Mouse (Mus musculus) midbrain, embryonic 16.5 days (tissue): ENCODE data around the gene Hoxa5. TPM values are rescaled to one million over a fixed set of nuclear protein-coding genes. Genes with fewer than 3 reads are reported as not detected.

Experiments used
- ATAC-seq: fragments of 200-750 bp; cut with Nextera tagmentation; 2 replicates; pipeline ENCODE4 v1.8.0; 2017; ENCODE audit warnings: moderate TSS enrichment
- H3K27ac ChIP-seq: fragments of 300-500 bp; sonication (generic); 2 replicates; pipeline ENCODE4 v1.5.1; 2014; ENCODE audit warnings: mild to moderate bottlenecking, low read length, mixed read lengths
- H3K27me3 ChIP-seq: fragments of 300-500 bp; sonication (generic); 2 replicates; pipeline ENCODE4 v1.6.1; 2014; ENCODE audit warnings: low read depth, low read length, mixed read lengths; ENCODE audit not compliant: control insufficient read depth, insufficient read depth
- H3K36me3 ChIP-seq: fragments of 300-500 bp; sonication (generic); 2 replicates; pipeline ENCODE4 v1.6.1; 2014; ENCODE audit warnings: mild to moderate bottlenecking, low read length, moderate library complexity, mixed read lengths; ENCODE audit not compliant: control insufficient read depth, insufficient read depth
- H3K4me1 ChIP-seq: fragments of 300-500 bp; sonication (generic); 2 replicates; pipeline ENCODE4 v1.6.1; 2014; ENCODE audit warnings: mild to moderate bottlenecking, low read length, mixed read lengths; ENCODE audit not compliant: control insufficient read depth, insufficient read depth
- H3K4me2 ChIP-seq: fragments of 300-500 bp; sonication (generic); 2 replicates; pipeline ENCODE4 v1.6.1; 2014; ENCODE audit warnings: mild to moderate bottlenecking, low read length, mixed read lengths
- H3K4me3 ChIP-seq: fragments of 300-500 bp; sonication (generic); 2 replicates; pipeline ENCODE4 v1.5.1; 2014; ENCODE audit warnings: low read depth, mild to moderate bottlenecking, low read length, moderate library complexity, mixed read lengths
- H3K9ac ChIP-seq: fragments of 300-500 bp; sonication (generic); 2 replicates; pipeline ENCODE4 v1.6.1; 2014; ENCODE audit warnings: low read depth, low read length, mixed read lengths
- H3K9me3 ChIP-seq: fragments of 300-500 bp; sonication (generic); replicated peaks from 2 replicates; pipeline ENCODE4 v1.6.1; 2014; ENCODE audit warnings: mild to moderate bottlenecking, low read length, mixed read lengths; ENCODE audit not compliant: control insufficient read depth, poor library complexity, severe bottlenecking
- WGBS: fragments of 180-500 bp; shearing (Covaris S2); extraction: QIAGEN DNeasy Blood & Tissue Kit; methylation state at CpG from one replicate; pipeline ENCODE4 v1.1.7; 2014; 5-methylcytosine and 5-hydroxymethylcytosine counted together
- polyA plus RNA-seq: library from polyadenylated mRNA; unstranded; fragments of >200 nt; fragmentation: Nextera tagmentation; extraction: Ambion mirVana; gene quantifications from 2 replicates; pipeline ENCODE4 v1.2.1, GENCODE M21; 2015

Gene Hoxa5
- polyA plus RNA-seq, 1 experiment from 2014 or later, result not detected

- Histone ChIP-seq H3K4me1 (no peaks in the 10 kb centered on the region), H3K4me2 (no peak overlapping the region), H3K36me3 (no peaks in the 10 kb centered on the region), H3K4me3 (no peak overlapping the region), H3K9me3 (peaks cover 4% of the 10 kb centered on the region; the same call in 1 of the 2 replicates), H3K27me3 (peaks cover 90% of the 10 kb centered on the region), H3K27ac (no peak overlapping the region), H3K9ac (no peak overlapping the region)
- WGBS, result 2% methylated on average over 27 of the region's 27 CpGs
- no peak for ATAC-seq
Observed at GRCm38 (mm10) chr6:52248638-52249414, 44.4 kb upstream of the Hoxa5 start.

GRCm38 (mm10) chr6:52247766-52248637 is 43.6 kb upstream of the Hoxa5 start:
- Histone ChIP-seq H3K27me3 (peaks cover 92% of the 10 kb centered on the region), H3K4me2 (no peak overlapping the region), H3K27ac (no peak overlapping the region), H3K9me3 (peaks cover 4% of the 10 kb centered on the region; the same call in 1 of the 2 replicates), H3K4me1 (no peaks in the 10 kb centered on the region), H3K36me3 (no peaks in the 10 kb centered on the region), H3K9ac (no peak overlapping the region), H3K4me3 (no peak overlapping the region)
- ATAC-seq, result no peak
- 1% methylated on average over 23 of the region's 23 CpGs for WGBS

- Histone ChIP-seq H3K9ac (no peak overlapping the region), H3K4me3 (no peak overlapping the region), H3K36me3 (no peaks in the 10 kb centered on the region), H3K4me1 (no peaks in the 10 kb centered on the region), H3K27ac (no peak overlapping the region), H3K9me3 (peaks cover 4% of the 10 kb centered on the region; the same call in 1 of the 2 replicates), H3K4me2 (no peak overlapping the region), H3K27me3 (peaks cover 91% of the 10 kb centered on the region)
- WGBS, result 6% methylated on average over 3 of the region's 3 CpGs
- ATAC-seq, result no peak
Observed at GRCm38 (mm10) chr6:52246916-52247315, 42.5 kb upstream of the Hoxa5 start.

- H3K9ac ChIP-seq, result no peak overlapping the region
- H3K36me3 ChIP-seq, result no peaks in the 10 kb centered on the region
- no peak overlapping the region for H3K4me3 ChIP-seq
- no peak overlapping the region for H3K27ac ChIP-seq
- H3K9me3 ChIP-seq, result peaks cover 4% of the 10 kb centered on the region; the same call in 1 of the 2 replicates
- no peak overlapping the region for H3K4me2 ChIP-seq
- ATAC-seq, result no peak
- peaks cover 91% of the 10 kb centered on the region for H3K27me3 ChIP-seq
- no peaks in the 10 kb centered on the region for H3K4me1 ChIP-seq
- under 1% methylated on average over 26 of the region's 26 CpGs for WGBS
Observed at GRCm38 (mm10) chr6:52246403-52246803, 42.0 kb upstream of the Hoxa5 start.

GRCm38 (mm10) chr6:52245757-52246142 is 41.4 kb upstream of the Hoxa5 start, which contains the start of gene Hoxa11:
Gene Hoxa11, minus strand, starts transcription at chr6:52245810.
- H3K9me3 ChIP-seq, result peaks cover 4% of the 10 kb centered on the region; the same call in 1 of the 2 replicates
- no peaks in the 10 kb centered on the region for H3K4me1 ChIP-seq
- 2% methylated on average over 20 of the region's 20 CpGs for WGBS
- H3K9ac ChIP-seq, result no peak within 1 kb of the TSS
- H3K4me2 ChIP-seq, result no peak within 1 kb of the TSS
- ATAC-seq, result no peak
- H3K36me3 ChIP-seq, result no peaks in the 10 kb centered on the region
- no peak within 1 kb of the TSS for H3K4me3 ChIP-seq
- H3K27ac ChIP-seq, result no peak within 1 kb of the TSS
- H3K27me3 ChIP-seq, result peaks cover 91% of the 10 kb centered on the region

GRCm38 (mm10) chr6:52245040-52245756 is 40.8 kb upstream of the Hoxa5 start:
- ATAC-seq, result no peak
- 1% methylated on average over 70 of the region's 71 CpGs for WGBS
- Histone ChIP-seq H3K4me2 (no peak overlapping the region), H3K9ac (no peak overlapping the region), H3K27ac (no peak overlapping the region), H3K27me3 (peaks cover 91% of the 10 kb centered on the region), H3K4me1 (no peaks in the 10 kb centered on the region), H3K4me3 (no peak overlapping the region), H3K9me3 (peaks cover 4% of the 10 kb centered on the region; the same call in 1 of the 2 replicates), H3K36me3 (no peaks in the 10 kb centered on the region)

GRCm38 (mm10) chr6:52244471-52245039 is 40.2 kb upstream of the Hoxa5 start:
- Histone ChIP-seq H3K9ac (no peak overlapping the region), H3K4me3 (no peak overlapping the region), H3K27ac (no peak overlapping the region), H3K4me1 (no peaks in the 10 kb centered on the region), H3K9me3 (peaks cover 4% of the 10 kb centered on the region; the same call in 1 of the 2 replicates), H3K4me2 (no peak overlapping the region), H3K36me3 (no peaks in the 10 kb centered on the region), H3K27me3 (peaks cover 91% of the 10 kb centered on the region)
- 2% methylated on average over 23 of the region's 23 CpGs for WGBS
- ATAC-seq, result no peak

- under 1% methylated on average over 12 of the region's 12 CpGs for WGBS
- H3K9ac ChIP-seq, result no peak overlapping the region
- no peak for ATAC-seq
- no peak overlapping the region for H3K4me3 ChIP-seq
- H3K9me3 ChIP-seq, result peaks cover 4% of the 10 kb centered on the region; the same call in 1 of the 2 replicates
- H3K4me1 ChIP-seq, result no peaks in the 10 kb centered on the region
- peaks cover 87% of the 10 kb centered on the region for H3K27me3 ChIP-seq
- H3K36me3 ChIP-seq, result no peaks in the 10 kb centered on the region
- H3K27ac ChIP-seq, result no peak overlapping the region
- H3K4me2 ChIP-seq, result no peak overlapping the region
Observed at GRCm38 (mm10) chr6:52243681-52244121, 39.3 kb upstream of the Hoxa5 start.
